Mouse (Mus musculus) spleen, embryonic (tissue): ENCODE data around the gene Ppme1.

Experiments
- CTCF ChIA-PET: fragments of 350-600 bp; sonication (Branson Sonifier 250); formaldehyde crosslinking; loops from one replicate; lab custom pipeline; 2022; lab: Charles Lee

Ppme1 gene

DNA sequence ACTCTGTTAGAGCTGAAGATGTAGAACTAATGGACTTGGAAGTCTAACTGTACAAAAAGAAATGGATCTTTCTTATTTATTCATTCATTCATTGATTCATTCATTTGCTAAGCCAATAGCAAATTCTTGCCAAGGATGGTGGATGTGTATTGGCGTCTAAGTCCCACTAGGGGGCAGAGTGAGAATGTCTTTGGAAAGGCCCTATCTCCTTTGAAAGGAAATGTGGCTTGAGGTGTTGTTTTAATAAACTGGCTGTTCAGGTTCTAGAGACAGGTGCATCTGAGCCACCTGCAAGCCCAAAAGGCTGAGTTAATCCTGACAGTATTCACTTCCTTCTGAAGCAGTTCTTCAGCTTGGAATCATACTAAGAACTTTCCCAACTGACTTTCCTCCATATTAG, 92.3 kb downstream of the Ppme1 start:
- CTCF ChIA-PET = interaction anchor here (0.7 kb wide), 1 partner anchor 47 kb away, joined by 6 read pairs; no protein-coding TSS in a partner anchor
